Mouse (Mus musculus) heart, adult 2 months (tissue): ENCODE measurements at regions not wholly inside any gene's neighbourhood (a gene's known extent, or its start where the extent isn't known, plus 50 kb on each side); places are given as distances from the start of the nearest gene placed in this dataset.

Experiments used
- CTCF ChIP-seq: fragments of 200-600 bp; IDR thresholded peaks from 2 replicates; pipeline ENCODE4 v1.8.1; 2022; ENCODE audit warnings: antibody characterized with exemption, mild to moderate bottlenecking, moderate library complexity
- EP300 ChIP-seq: fragments of 200-500 bp; IDR thresholded peaks from 2 replicates; pipeline ENCODE4 v1.6.1; 2011; ENCODE audit warnings: low read depth, low read length, control low read depth; ENCODE audit not compliant: insufficient read depth
- POLR2A ChIP-seq: fragments of 200-500 bp; IDR thresholded peaks from 2 replicates; pipeline ENCODE4 v1.6.1; 2011; ENCODE audit warnings: mild to moderate bottlenecking, low read depth, low read length, control low read depth; ENCODE audit not compliant: insufficient read depth

DNA sequence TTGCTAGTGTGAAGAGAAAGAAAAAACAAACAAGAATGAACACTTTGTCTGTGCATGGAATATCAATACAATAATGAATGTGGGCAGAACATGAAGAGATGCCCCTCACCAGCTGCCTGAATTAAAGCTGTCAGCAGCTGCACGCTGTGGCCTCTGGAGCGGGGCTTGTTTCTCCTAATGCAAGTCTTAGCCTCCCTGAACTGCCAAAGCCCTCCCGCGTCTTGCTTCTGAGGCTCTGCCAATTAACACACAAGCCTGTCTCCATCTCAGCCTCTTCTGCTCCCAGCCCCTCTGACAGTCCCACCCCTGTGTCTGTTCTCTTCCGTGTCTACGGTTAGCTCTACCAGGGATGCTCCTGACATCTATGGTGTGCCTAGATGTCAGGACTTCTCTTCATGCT, 265.1 kb downstream of the Prdm2 start:
- no peak for TF ChIP-seq POLR2A
- no peak for TF ChIP-seq CTCF
- no peak for TF ChIP-seq EP300
